Mouse (Mus musculus) myocyte (in vitro differentiated cells): ENCODE measurements around the gene Frem2. TPM values are rescaled to one million over a fixed set of nuclear protein-coding genes. Genes with fewer than 3 reads are reported as not detected.

ENCODE experiments used
- H3K27me3 ChIP-seq: one replicate; pipeline ENCODE4 v1.6.1; 2011; ENCODE audit not compliant: control insufficient read depth, insufficient read depth, insufficient read length
- H3K36me3 ChIP-seq: one replicate; pipeline ENCODE4 v1.6.1; 2011; ENCODE audit not compliant: control insufficient read depth, insufficient read depth
- H3K4me2 ChIP-seq: one replicate; pipeline ENCODE4 v1.6.1; 2011; ENCODE audit warnings: low read depth, control low read depth
- H3K4me3 ChIP-seq: one replicate; pipeline ENCODE4 v1.5.1; 2011; ENCODE audit warnings: mild to moderate bottlenecking, control low read depth, moderate library complexity
- H3K79me2 ChIP-seq: one replicate; pipeline ENCODE4 v1.6.1; 2011; ENCODE audit not compliant: control insufficient read depth, insufficient read depth
- H3ac ChIP-seq: one replicate; pipeline ENCODE4 v1.6.1; 2011; ENCODE audit not compliant: control insufficient read depth, insufficient read length
- CEBPB ChIP-seq: IDR thresholded peaks from 2 replicates; pipeline ENCODE4 v1.6.1; 2011; ENCODE audit warnings: mild to moderate bottlenecking, moderate library complexity; ENCODE audit not compliant: poor library complexity, insufficient read depth, severe bottlenecking
- E2F4 ChIP-seq: IDR thresholded peaks from one replicate; pipeline ENCODE4 v1.6.1; 2011; ENCODE audit warnings: mild to moderate bottlenecking, control low read depth, moderate library complexity; ENCODE audit not compliant: insufficient read depth
- MAX ChIP-seq: IDR thresholded peaks from one replicate; pipeline ENCODE4 v1.6.1; 2011; ENCODE audit warnings: low read depth, mild to moderate bottlenecking, control low read depth
- MYOD1 ChIP-seq, 3 experiments: IDR thresholded peaks; one replicate each; pipeline ENCODE4 v1.6.1; 2011; ENCODE audit warnings: control low read depth in 2 of 3, low read depth in 2 of 3, mild to moderate bottlenecking in 2 of 3, moderate library complexity in 1 of 3; ENCODE audit not compliant: insufficient read length in 2 of 3, control insufficient read depth in 1 of 3
- MYOG ChIP-seq, 3 experiments: IDR thresholded peaks; one replicate each; pipeline ENCODE4 v1.6.1; 2011; ENCODE audit warnings: control low read depth in 2 of 3, low read depth in 2 of 3, mild to moderate bottlenecking in 2 of 3; ENCODE audit not compliant: insufficient read length in 2 of 3, control insufficient read depth in 1 of 3, insufficient read depth in 1 of 3
- POLR2A ChIP-seq: IDR thresholded peaks from one replicate; pipeline ENCODE4 v1.6.1; 2011; ENCODE audit warnings: low read depth, mild to moderate bottlenecking, control low read depth, moderate library complexity; ENCODE audit not compliant: insufficient read length
- POLR2AphosphoS2 ChIP-seq: IDR thresholded peaks from one replicate; pipeline ENCODE4 v1.6.1; 2011; ENCODE audit warnings: low read depth, control low read depth; ENCODE audit not compliant: insufficient read length
- REST ChIP-seq: IDR thresholded peaks from one replicate; pipeline ENCODE4 v1.6.1; 2011; ENCODE audit warnings: mild to moderate bottlenecking, control low read depth, moderate library complexity; ENCODE audit not compliant: insufficient read depth, insufficient read length
- SRF ChIP-seq: IDR thresholded peaks from one replicate; pipeline ENCODE4 v1.6.1; 2011; ENCODE audit warnings: low read depth; ENCODE audit not compliant: control insufficient read depth, insufficient read length
- TCF12 ChIP-seq: IDR thresholded peaks from one replicate; pipeline ENCODE4 v1.6.1; 2011; ENCODE audit warnings: mild to moderate bottlenecking, control low read depth; ENCODE audit not compliant: poor library complexity, insufficient read depth, severe bottlenecking
- TCF3 ChIP-seq: IDR thresholded peaks from one replicate; pipeline ENCODE4 v1.6.1; 2011; ENCODE audit warnings: low read depth, control low read depth; ENCODE audit not compliant: insufficient read length
- USF1 ChIP-seq: IDR thresholded peaks from one replicate; pipeline ENCODE4 v1.6.1; 2011; ENCODE audit warnings: low read depth, mild to moderate bottlenecking, control low read depth, moderate library complexity
- polyA plus RNA-seq: library from polyadenylated mRNA; unstranded; fragments of >200 nt; fragmentation: generic; extraction: Trizol; gene quantifications from one replicate; pipeline ENCODE4 v1.2.1, GENCODE M21; 2012; ENCODE audit warnings: missing spikeins

Gene Frem2
- polyA plus RNA-seq, 1 experiment = 0.36 TPM

- no peak overlapping the region for H3K4me3 ChIP-seq
- no peaks in the 10 kb centered on the region for H3K27me3 ChIP-seq
- H3ac ChIP-seq = no peak overlapping the region
- H3K4me2 ChIP-seq = no peak overlapping the region
- H3K79me2 ChIP-seq = peaks cover 71% of the 10 kb centered on the region
- no peaks in the 10 kb centered on the region for H3K36me3 ChIP-seq
- no peak for TF ChIP-seq TCF12
- TF ChIP-seq MYOD1 (IDR thresholded peaks at IDR 0.05; ENCODE audit: control insufficient read depth in 1 of 3, insufficient read length in 2 of 3, low read depth in 2 of 3) = no peak
- TF ChIP-seq CEBPB = no peak
- no peak for TF ChIP-seq SRF
- no peak for TF ChIP-seq POLR2A
- no peak for TF ChIP-seq MYOG (IDR thresholded peaks at IDR 0.05; ENCODE audit: control insufficient read depth in 1 of 3, insufficient read depth in 1 of 3, insufficient read length in 2 of 3, low read depth in 2 of 3)
- TF ChIP-seq REST = no peak
- no peak for TF ChIP-seq TCF3
- TF ChIP-seq MAX = no peak
- no peak for TF ChIP-seq USF1
- no peak for TF ChIP-seq E2F4
- TF ChIP-seq POLR2AphosphoS2 = no peak
These were observed 189.8 kb downstream of the Frem2 start for GRCm38 (mm10) chr3:53467356-53467755.

GRCm38 (mm10) chr3:53466481-53466880 lies 190.7 kb downstream of the Frem2 start:
- Histone ChIP-seq H3K79me2 (peaks cover 79% of the 10 kb centered on the region), H3K27me3 (no peaks in the 10 kb centered on the region), H3K36me3 (no peaks in the 10 kb centered on the region), H3K4me3 (no peak overlapping the region), H3K4me2 (no peak overlapping the region), H3ac (no peak overlapping the region)
- TF ChIP-seq CEBPB (no peak), SRF (no peak), POLR2A (no peak), E2F4 (no peak), MYOD1 (IDR thresholded peaks at IDR 0.05; ENCODE audit: control insufficient read depth in 1 of 3, insufficient read length in 2 of 3, low read depth in 2 of 3) (no peak), TCF3 (no peak), TCF12 (no peak), REST (no peak), MYOG (IDR thresholded peaks at IDR 0.05; ENCODE audit: control insufficient read depth in 1 of 3, insufficient read depth in 1 of 3, insufficient read length in 2 of 3, low read depth in 2 of 3) (no peak), POLR2AphosphoS2 (no peak), USF1 (no peak), MAX (no peak)

- TF ChIP-seq TCF12 = no peak
- no peak for TF ChIP-seq POLR2A
- no peak for TF ChIP-seq MYOD1 (IDR thresholded peaks at IDR 0.05; ENCODE audit: control insufficient read depth in 1 of 3, insufficient read length in 2 of 3, low read depth in 2 of 3)
- no peak for TF ChIP-seq CEBPB
- no peak for TF ChIP-seq MYOG (IDR thresholded peaks at IDR 0.05; ENCODE audit: control insufficient read depth in 1 of 3, insufficient read depth in 1 of 3, insufficient read length in 2 of 3, low read depth in 2 of 3)
- no peak for TF ChIP-seq USF1
- TF ChIP-seq REST = no peak
- TF ChIP-seq E2F4 = no peak
- TF ChIP-seq TCF3 = no peak
- no peak for TF ChIP-seq MAX
- no peak for TF ChIP-seq POLR2AphosphoS2
- TF ChIP-seq SRF = no peak
- Histone ChIP-seq H3K27me3 (no peaks in the 10 kb centered on the region), H3ac (no peak overlapping the region), H3K79me2 (peaks cover 81% of the 10 kb centered on the region), H3K4me2 (peak overlapping the region; percentile 89), H3K36me3 (no peaks in the 10 kb centered on the region), H3K4me3 (peak overlapping the region; percentile 93)
These were observed 191.8 kb downstream of the Frem2 start for GRCm38 (mm10) chr3:53465330-53465729.

GRCm38 (mm10) chr3:53464146-53464698 lies 192.9 kb downstream of the Frem2 start:
- H3K79me2 ChIP-seq = peaks cover 73% of the 10 kb centered on the region
- H3K27me3 ChIP-seq = no peaks in the 10 kb centered on the region
- no peaks in the 10 kb centered on the region for H3K36me3 ChIP-seq
- peak overlapping the region; percentile 89 for H3K4me2 ChIP-seq
- peak overlapping the region; percentile 93 for H3K4me3 ChIP-seq
- H3ac ChIP-seq = peak overlapping the region; percentile 21
- TF ChIP-seq USF1 (no peak), TCF12 (no peak), E2F4 (no peak), POLR2AphosphoS2 (no peak)

Other genes starting within 250 kb of the Frem2 start
- 3.7 TPM for gene Nhlrc3, start 194.0 kb downstream of the Frem2 start, polyA plus RNA-seq
- gene Proser1, start 193.7 kb downstream of the Frem2 start, polyA plus RNA-seq = 6.5 TPM
- not detected for gene Stoml3, start 168.7 kb downstream of the Frem2 start, polyA plus RNA-seq
- gene Gm10985, start 187.7 kb upstream of the Frem2 start, polyA plus RNA-seq = not detected
- 60.1 TPM for gene Ufm1, start 206.5 kb upstream of the Frem2 start, polyA plus RNA-seq